Mouse (Mus musculus) CH12.LX (cell line): ENCODE results near the gene Sgms1. TPM values are rescaled to one million over a fixed set of nuclear protein-coding genes. Genes with fewer than 3 reads are reported as not detected.

ENCODE experiments used
- DNase-seq: peaks from one replicate; pipeline ENCODE4 v3.0.0-alpha.2; 2013; ENCODE audit errors: extremely low read depth
- H3K27ac ChIP-seq: 2 replicates; pipeline ENCODE4 v1.5.1; 2012; ENCODE audit warnings: low read depth, mild to moderate bottlenecking, control low read depth, moderate library complexity; ENCODE audit not compliant: insufficient read depth
- H3K27me3 ChIP-seq: replicated peaks from 2 replicates; pipeline ENCODE3; 2012; ENCODE audit warnings: inconsistent platforms
- H3K36me3 ChIP-seq, 2 experiments: replicated peaks in 1 of 2; 2 replicates each; pipeline versions ENCODE3 to v1.6.1; 2012; ENCODE audit warnings: inconsistent platforms in 1 of 2, low read length in 1 of 2, mild to moderate bottlenecking in 1 of 2, mixed read lengths in 1 of 2, moderate library complexity in 1 of 2; ENCODE audit not compliant: control insufficient read depth in 1 of 2, insufficient read depth in 1 of 2
- H3K4me1 ChIP-seq, 2 experiments: 2 replicates each; pipeline ENCODE4 v1.6.1; 2012; ENCODE audit warnings: inconsistent platforms in 1 of 2, moderate library complexity in 1 of 2; ENCODE audit not compliant: insufficient read depth in 2 of 2, control insufficient read depth in 1 of 2
- H3K4me2 ChIP-seq: 2 replicates; pipeline ENCODE4 v1.6.1; 2012; ENCODE audit warnings: low read depth, mild to moderate bottlenecking, control low read depth; ENCODE audit not compliant: poor library complexity, insufficient read depth, severe bottlenecking
- H3K4me3 ChIP-seq, 3 experiments: fragments of 150-350 bp in 1 of 3; sonication (generic) in 1 of 3; replicated peaks in 1 of 3; 2 replicates each; pipeline versions ENCODE3 to v1.5.1; 2011 to 2012; ENCODE audit warnings: low read depth in 2 of 3, low read length in 2 of 3, mild to moderate bottlenecking in 2 of 3, moderate library complexity in 2 of 3, control low read depth in 1 of 3, improper control_type of control experiment in 1 of 3, inconsistent platforms in 1 of 3, mixed read lengths in 1 of 3; ENCODE audit not compliant: poor library complexity in 1 of 3
- H3K79me2 ChIP-seq: replicated peaks from 2 replicates; pipeline ENCODE4 v1.6.1; 2012; ENCODE audit warnings: mild to moderate bottlenecking, moderate library complexity; ENCODE audit not compliant: control insufficient read depth, poor library complexity, insufficient read depth, severe bottlenecking; ENCODE audit errors: extremely low read depth
- H3K9ac ChIP-seq: 2 replicates; pipeline ENCODE4 v1.6.1; 2012; ENCODE audit warnings: low read depth, mild to moderate bottlenecking, control low read depth, moderate library complexity; ENCODE audit not compliant: insufficient read depth
- H3K9me3 ChIP-seq: replicated peaks from 2 replicates; pipeline ENCODE3; 2012; ENCODE audit warnings: low read length, inconsistent platforms, mixed read lengths
- BHLHE40 ChIP-seq: IDR thresholded peaks from 2 replicates; pipeline ENCODE4 v1.6.1; 2011; ENCODE audit warnings: mild to moderate bottlenecking, low read depth, low read length, improper control_type of control experiment
- CHD1 ChIP-seq: IDR thresholded peaks from 2 replicates; pipeline ENCODE4 v1.6.1; 2012; ENCODE audit warnings: low read depth, low read length, improper control_type of control experiment, inconsistent platforms
- CHD2 ChIP-seq: IDR thresholded peaks from 2 replicates; pipeline ENCODE4 v1.6.1; 2011; ENCODE audit warnings: low read length, improper control_type of control experiment
- CTCF ChIP-seq, 2 experiments: IDR thresholded peaks in 1 of 2; conservative IDR thresholded peaks in 1 of 2; 2 replicates each; pipeline ENCODE4 v1.5.1; 2011 to 2012; ENCODE audit warnings: low read depth in 2 of 2, low read length in 2 of 2, improper control_type of control experiment in 1 of 2, inconsistent platforms in 1 of 2, mild to moderate bottlenecking in 1 of 2, moderate library complexity in 1 of 2
- E2F4 ChIP-seq: IDR thresholded peaks from 2 replicates; pipeline ENCODE4 v1.6.1; 2011; ENCODE audit warnings: low read depth, low read length, improper control_type of control experiment; ENCODE audit not compliant: insufficient replicate concordance
- ELF1 ChIP-seq: IDR thresholded peaks from 2 replicates; pipeline ENCODE4 v1.6.1; 2014; ENCODE audit warnings: low read depth, mild to moderate bottlenecking, inconsistent platforms, low read length, improper control_type of control experiment
- EP300 ChIP-seq: IDR thresholded peaks from 2 replicates; pipeline ENCODE4 v1.6.1; 2011; ENCODE audit warnings: low read length, improper control_type of control experiment
- ETS1 ChIP-seq: conservative IDR thresholded peaks from 2 replicates; pipeline ENCODE4 v1.6.1; 2012; ENCODE audit warnings: low read depth, mild to moderate bottlenecking, inconsistent platforms, low read length, improper control_type of control experiment, moderate library complexity
- GABPA ChIP-seq: IDR thresholded peaks from 2 replicates; pipeline ENCODE4 v1.6.1; 2012; ENCODE audit warnings: low read depth, low read length, improper control_type of control experiment, inconsistent platforms; ENCODE audit not compliant: insufficient replicate concordance
- JUND ChIP-seq: conservative IDR thresholded peaks from 2 replicates; pipeline ENCODE4 v1.6.1; 2011; ENCODE audit warnings: low read depth, low read length, improper control_type of control experiment
- KAT2A ChIP-seq: IDR thresholded peaks from 2 replicates; pipeline ENCODE4 v1.6.1; 2012; ENCODE audit warnings: low read length, improper control_type of control experiment, inconsistent platforms; ENCODE audit not compliant: insufficient replicate concordance
- MAFK ChIP-seq: IDR thresholded peaks from 2 replicates; pipeline ENCODE4 v1.6.1; 2011; ENCODE audit warnings: low read length, improper control_type of control experiment; ENCODE audit not compliant: insufficient replicate concordance
- MAX ChIP-seq: IDR thresholded peaks from 2 replicates; pipeline ENCODE4 v1.6.1; 2011; ENCODE audit warnings: low read length, improper control_type of control experiment
- MXI1 ChIP-seq: IDR thresholded peaks from 2 replicates; pipeline ENCODE4 v1.6.1; 2011; ENCODE audit warnings: mild to moderate bottlenecking, low read depth, low read length, improper control_type of control experiment
- MYC ChIP-seq: IDR thresholded peaks from 2 replicates; pipeline ENCODE4 v1.6.1; 2011; ENCODE audit warnings: low read depth, mild to moderate bottlenecking, improper control_type of control experiment, low read length
- PAX5 ChIP-seq: IDR thresholded peaks from 2 replicates; pipeline ENCODE4 v1.6.1; 2012; ENCODE audit warnings: low read length, inconsistent platforms, mixed read lengths
- RCOR1 ChIP-seq: conservative IDR thresholded peaks from 2 replicates; pipeline ENCODE4 v1.6.1; 2012; ENCODE audit warnings: low read depth, mild to moderate bottlenecking, inconsistent platforms, low read length, improper control_type of control experiment
- SIN3A ChIP-seq: IDR thresholded peaks from 2 replicates; pipeline ENCODE4 v1.6.1; 2012; ENCODE audit warnings: low read length, improper control_type of control experiment, inconsistent platforms
- TBP ChIP-seq: conservative IDR thresholded peaks from 2 replicates; pipeline ENCODE4 v1.6.1; 2011; ENCODE audit warnings: low read depth, low read length, improper control_type of control experiment
- USF1 ChIP-seq: IDR thresholded peaks from 2 replicates; pipeline ENCODE4 v1.6.1; 2014; ENCODE audit warnings: low read depth, mild to moderate bottlenecking, inconsistent platforms, low read length, improper control_type of control experiment
- USF2 ChIP-seq: conservative IDR thresholded peaks from 2 replicates; pipeline ENCODE4 v1.6.1; 2011; ENCODE audit warnings: low read depth, low read length, improper control_type of control experiment
- ZMIZ1 ChIP-seq: IDR thresholded peaks from 2 replicates; pipeline ENCODE4 v1.6.1; 2012; ENCODE audit warnings: low read depth, mild to moderate bottlenecking, inconsistent platforms, low read length, improper control_type of control experiment
- ZNF384 ChIP-seq: IDR thresholded peaks from 2 replicates; pipeline ENCODE4 v1.6.1; 2012; ENCODE audit warnings: low read depth, low read length, improper control_type of control experiment, inconsistent platforms
- dilution Hi-C: fragments of 300-500 bp; cut with MboI; formaldehyde crosslinking; loops from 2 replicates; pipeline ENCODE4 v1.14.3; 2020; ENCODE audit warnings: low sequenced_read_pairs; ENCODE audit not compliant: extremely low pct_unique_long_range_greater_than_20kb, extremely low pct_ligation_motif_present
- in situ Hi-C: fragments of 300-500 bp; cut with MboI; formaldehyde crosslinking; loops from 3 replicates; pipeline ENCODE4 v1.14.3; 2019; ENCODE audit warnings: low sequenced_read_pairs, low pct_ligation_motif_present, low pct_unique_long_range_greater_than_20kb, mixed read lengths
- polyA plus RNA-seq: library from polyadenylated mRNA; unstranded; fragments of >175 nt; gene quantifications from 2 replicates; pipeline ENCODE4 v1.2.1, GENCODE M21; 2012; ENCODE audit warnings: low read depth; ENCODE audit not compliant: insufficient read length
- total RNA-seq, 2 experiments: library from RNA; depleted of rRNA; stranded (reverse); fragments of 300-350 nt in 1 of 2; fragments of >200 nt in 1 of 2; gene quantifications; 2 replicates each; pipeline ENCODE4 v1.2.3; 2012 to 2014

Sgms1 gene
- total and polyA plus RNA-seq, 3 experiments = 1.4 to 1.8 (median 1.8) TPM

GRCm38 (mm10) chr19:32329511-32329910 lies 60.0 kb downstream of the Sgms1 start:
- TF ChIP-seq ZMIZ1 = no peak
- TF ChIP-seq TBP = no peak
- TF ChIP-seq EP300 = no peak
- TF ChIP-seq BHLHE40 = no peak
- no peak for TF ChIP-seq USF2
- TF ChIP-seq USF1 = no peak
- TF ChIP-seq CHD2 = no peak
- TF ChIP-seq E2F4 = no peak
- TF ChIP-seq RCOR1 = no peak
- no peak overlapping the region for H3K27ac ChIP-seq
- H3K27me3 ChIP-seq = no peaks in the 10 kb centered on the region
- in situ Hi-C loops = loop anchor here (10.0 kb wide), 1 partner anchor 145 kb away; no protein-coding TSS in a partner anchor
- no peak overlapping the region for H3K4me2 ChIP-seq
- no peaks in the 10 kb centered on the region for H3K36me3 ChIP-seq
- no peak overlapping the region for H3K4me3 ChIP-seq
- peaks cover 0 to 5% of the 10 kb centered on the region in 2 experiments; a peak in 2 of 4 replicates for H3K4me1 ChIP-seq
- no peaks in the 10 kb centered on the region for H3K9me3 ChIP-seq
- H3K9ac ChIP-seq = no peak overlapping the region
- no peaks in the 10 kb centered on the region for H3K79me2 ChIP-seq
- dilution Hi-C loops = no loop called here
- DNase-seq = no peak

DNA sequence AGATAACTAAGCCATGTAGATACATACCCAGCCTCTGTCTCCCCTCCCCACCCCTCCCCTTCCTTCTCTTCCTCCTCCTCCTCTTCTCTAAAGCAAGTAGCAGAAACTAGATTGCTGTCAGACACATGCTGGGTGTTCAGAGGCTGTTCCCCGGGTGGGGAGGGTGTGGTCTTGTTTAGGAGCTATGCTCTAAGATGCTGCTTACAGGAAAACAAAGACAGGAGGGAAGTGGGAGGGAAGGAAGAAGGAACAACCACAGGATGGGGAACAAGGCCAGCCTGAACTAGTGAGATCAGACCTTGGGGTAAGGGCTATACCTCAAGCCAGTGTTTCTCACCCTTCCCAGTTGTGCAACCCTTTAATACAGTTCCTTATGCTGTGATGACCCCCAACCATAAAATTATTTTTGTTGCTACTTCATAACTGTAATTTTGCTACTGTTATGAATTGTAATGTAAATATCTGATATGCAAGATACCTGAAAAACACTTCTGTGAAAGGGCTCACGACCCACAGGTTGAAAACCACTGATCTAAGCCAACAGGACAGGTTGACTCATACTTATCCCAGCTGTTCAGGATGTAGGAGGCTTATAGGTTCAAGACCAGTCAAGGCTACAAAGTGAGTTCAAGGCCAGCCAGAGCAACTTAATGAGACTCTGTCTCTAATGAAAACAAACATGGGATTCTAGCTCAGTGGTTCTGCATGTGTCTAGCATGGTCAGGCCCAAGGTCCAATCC lies 61.3 kb downstream of the Sgms1 start:
- in situ Hi-C loops = loop anchor here (10.0 kb wide), 1 partner anchor 143 kb away; no protein-coding TSS in a partner anchor
- dilution Hi-C loops = no loop called here
- H3K36me3 ChIP-seq = no peaks in the 10 kb centered on the region
- no peaks in the 10 kb centered on the region for H3K27me3 ChIP-seq
- H3K9ac ChIP-seq = no peak overlapping the region
- H3K79me2 ChIP-seq = no peaks in the 10 kb centered on the region
- DNase-seq = no peak
- peaks cover 0 to 5% of the 10 kb centered on the region in 2 experiments; a peak in 2 of 4 replicates for H3K4me1 ChIP-seq
- TF ChIP-seq SIN3A = no peak
- TF ChIP-seq MXI1 = no peak
- no peak for TF ChIP-seq ZMIZ1
- H3K27ac ChIP-seq = no peak overlapping the region
- no peak overlapping the region for H3K4me3 ChIP-seq
- no peak overlapping the region for H3K4me2 ChIP-seq
- H3K9me3 ChIP-seq = no peaks in the 10 kb centered on the region

DNA sequence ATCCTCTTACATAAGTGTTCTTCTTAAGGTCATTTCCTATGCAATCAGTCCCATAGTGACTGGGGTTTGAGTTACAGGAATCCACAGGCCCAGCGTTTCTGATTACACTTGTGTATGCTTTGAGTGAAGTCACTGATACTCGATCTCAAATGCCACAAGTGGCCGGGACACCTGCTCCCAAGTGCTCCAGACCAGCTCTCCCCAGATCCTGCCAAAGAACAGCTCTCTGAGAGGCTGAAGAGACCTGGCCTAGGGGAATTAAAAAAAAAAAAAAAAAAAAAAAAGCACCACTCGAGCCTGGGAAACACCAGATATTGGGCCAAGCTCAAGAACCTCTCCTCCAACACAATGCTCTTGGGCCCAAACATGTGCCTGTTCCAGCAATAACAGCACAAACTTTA lies 62.9 kb downstream of the Sgms1 start:
- H3K79me2 ChIP-seq = no peaks in the 10 kb centered on the region
- H3K27ac ChIP-seq = no peak overlapping the region
- no peak for DNase-seq
- no peaks in the 10 kb centered on the region for H3K27me3 ChIP-seq
- no peak overlapping the region for H3K4me3 ChIP-seq
- in situ Hi-C loops (loop anchor here (10.0 kb wide), 1 partner anchor 142 kb away; no protein-coding TSS in a partner anchor), dilution Hi-C loops (no loop called here)
- H3K9me3 ChIP-seq = no peaks in the 10 kb centered on the region
- no peak overlapping the region for H3K9ac ChIP-seq
- no peak overlapping the region for H3K4me2 ChIP-seq
- no peak for TF ChIP-seq E2F4
- TF ChIP-seq CHD1 = no peak
- no peak for TF ChIP-seq MAFK
- TF ChIP-seq MYC = no peak
- TF ChIP-seq CTCF (conservative IDR thresholded peaks at IDR 0.05 in 1 of 2, IDR thresholded peaks at IDR 0.05 in 1 of 2; ENCODE audit: low read depth in 2 of 2, low read length in 2 of 2) = no peak
- no peak for TF ChIP-seq KAT2A
- TF ChIP-seq JUND = no peak
- TF ChIP-seq MAX = no peak
- TF ChIP-seq GABPA = no peak
- no peak for TF ChIP-seq ETS1
- TF ChIP-seq ZNF384 = no peak
- TF ChIP-seq PAX5 = no peak
- no peak for TF ChIP-seq ELF1
- no peak for TF ChIP-seq USF1
- no peak for TF ChIP-seq TBP
- TF ChIP-seq SIN3A = no peak
- no peaks in the 10 kb centered on the region for H3K36me3 ChIP-seq
- H3K4me1 ChIP-seq = peaks cover 0 to 5% of the 10 kb centered on the region in 2 experiments; a peak in 2 of 4 replicates
